8 mouse cellular contexts compared by ENCODE assay signal in the genomic region with DNA sequence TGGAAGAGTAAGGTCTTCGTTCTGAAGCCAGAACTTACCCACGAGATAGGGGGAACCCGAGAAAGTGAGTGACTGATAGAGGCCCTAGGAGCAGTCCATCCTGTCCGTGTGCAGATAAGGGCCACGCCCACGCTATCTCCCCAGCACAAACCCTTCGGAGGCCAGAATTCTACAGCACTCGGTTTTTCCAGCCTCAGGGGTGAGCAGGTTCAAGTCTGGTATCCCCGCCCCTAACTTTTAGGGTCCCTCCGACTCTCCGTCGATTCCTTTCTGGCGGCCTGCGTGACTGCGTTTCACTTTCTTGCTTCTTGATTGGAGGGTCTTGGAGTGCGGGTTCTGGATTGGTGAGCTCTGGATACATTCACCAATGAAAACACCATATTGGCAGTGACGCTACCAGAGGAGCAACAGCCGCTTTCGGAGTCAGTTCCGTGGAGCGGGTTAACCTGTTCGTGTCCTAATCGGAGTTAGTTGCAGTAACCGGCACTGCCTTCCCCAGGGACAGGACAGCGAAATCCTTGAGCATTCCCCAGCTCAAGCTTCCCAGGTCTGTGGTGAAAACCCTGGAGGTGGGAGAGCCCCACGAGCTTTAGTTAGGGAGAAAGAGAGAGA. TPM values are rescaled to one million over a fixed set of nuclear protein-coding genes. Genes with fewer than 3 reads are reported as not detected.
DNase-seq lines count a peak whose midpoint lies in the region; ATAC-seq lines count a peak whose summit lies in the region.

A gene (minus strand): TSS at position 271 of the 612 bp plus-strand sequence.

- H3K36me3 ChIP-seq in hindbrain, embryonic 15.5 days: peaks cover 43% of the 10 kb centered on the region

- DNase-seq in R1 (ENCODE audit: low read depth, low spot score): peak; percentile 100
- peak; percentile 92 to 94 for DNase-seq in cerebellum, postnatal 25 days
- peak; percentile 75 to 91 for DNase-seq in frontal cortex, postnatal 25 days (ENCODE audit: low spot score in 2 of 2)
- DNase-seq in left cerebral cortex, adult 11 months (ENCODE audit: low spot score): peak; percentile 94
- DNase-seq in lung, postnatal 4 days: peak; percentile 92 to 94
- DNase-seq in retina, postnatal 7 days (ENCODE audit: low read depth, low spot score): peak; percentile 92
- peak; percentile 78 for DNase-seq in urinary bladder, adult 2 months (ENCODE audit: low spot score)

- H3K9me3 ChIP-seq in hindbrain, embryonic 15.5 days: no peaks in the 10 kb centered on the region

- ATAC-seq in hindbrain, embryonic 15.5 days (ENCODE audit: low FRiP score, low read depth): peak; percentile 97

- H3K4me2 ChIP-seq in hindbrain, embryonic 15.5 days: peak within 1 kb of the TSS; percentile 73

- peak within 1 kb of the TSS; percentile 67 for H3K4me3 ChIP-seq in hindbrain, embryonic 15.5 days

- peaks cover 33% of the 10 kb centered on the region for H3K4me1 ChIP-seq in hindbrain, embryonic 15.5 days (replicated peaks)

- peak within 1 kb of the TSS; percentile 61 for H3K9ac ChIP-seq in hindbrain, embryonic 15.5 days

- no peaks in the 10 kb centered on the region for H3K27me3 ChIP-seq in hindbrain, embryonic 15.5 days

- under 1% methylated on average over 26 of the region's 26 CpGs for WGBS in hindbrain, embryonic 15.5 days

- H3K27ac ChIP-seq in hindbrain, embryonic 15.5 days (replicated peaks): peak within 1 kb of the TSS; percentile 78

RNA-seq across cellular contexts. Expression of the gene that starts here (rescaled TPM):
- 44.2 and 53.6 TPM in 2 replicates for polyA plus RNA-seq in hindbrain, embryonic 15.5 days (2015; fragmentation: Nextera tagmentation; extraction: Ambion mirVana)
- 91.3 and 136 TPM in 2 replicates for polyA plus RNA-seq in urinary bladder, adult 2 months (2012; rRNA removed)

Comparison
In these comparisons a context has a peak if more than half of its experiments do, and no peak if none do; other contexts are left out.
1. Peak in every context shown above with its lines: DNase-seq, ATAC-seq, H3K4me3 ChIP-seq and H3K27ac ChIP-seq.